Mouse (Mus musculus) C2C12 (cell line): ENCODE measurements at regions not wholly inside any gene's neighbourhood (a gene's known extent, or its start where the extent isn't known, plus 50 kb on each side); places are given as distances from the start of the nearest gene placed in this dataset.

ENCODE experiments used
- CTCF ChIP-seq: IDR thresholded peaks from one replicate; pipeline ENCODE4 v1.5.1; 2011; ENCODE audit not compliant: control insufficient read depth, insufficient read depth, insufficient read length
- FOSL1 ChIP-seq: IDR thresholded peaks from one replicate; pipeline ENCODE4 v1.8.0; 2011; ENCODE audit warnings: mild to moderate bottlenecking, low read length; ENCODE audit not compliant: poor library complexity, insufficient read depth, severe bottlenecking
- MAX ChIP-seq: IDR thresholded peaks from one replicate; pipeline ENCODE4 v1.6.1; 2011; ENCODE audit warnings: mild to moderate bottlenecking, control low read depth
- MYOG ChIP-seq: IDR thresholded peaks from one replicate; pipeline ENCODE4 v1.6.1; 2011; ENCODE audit not compliant: control insufficient read depth, insufficient read length; ENCODE audit errors: extremely low read depth
- USF1 ChIP-seq: IDR thresholded peaks from one replicate; pipeline ENCODE4 v1.6.1; 2011; ENCODE audit warnings: low read depth, mild to moderate bottlenecking, control low read depth, moderate library complexity

DNA sequence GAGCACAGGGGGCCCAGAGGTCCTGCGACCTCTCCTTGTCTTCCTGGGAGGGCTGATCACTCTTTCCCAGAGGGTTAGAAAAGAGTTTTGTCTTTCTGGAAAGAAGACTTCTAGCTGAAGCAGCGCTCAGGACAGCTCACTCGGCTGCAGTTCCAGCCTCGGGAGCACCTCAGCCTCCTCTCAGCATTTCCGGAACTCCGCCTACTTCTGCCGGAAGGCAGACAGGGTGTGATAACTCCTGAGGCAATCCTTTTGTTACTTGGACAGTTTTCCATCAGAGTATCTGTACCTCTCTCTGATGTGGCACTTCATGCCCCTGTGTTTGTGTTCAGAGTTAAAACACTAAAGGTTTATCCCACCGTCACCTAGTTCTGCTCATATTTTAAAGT, 749.5 kb upstream of the Car8 start:
- TF ChIP-seq MAX: no peak
- no peak for TF ChIP-seq FOSL1
- no peak for TF ChIP-seq CTCF
- TF ChIP-seq MYOG: no peak
- no peak for TF ChIP-seq USF1
